Mouse (Mus musculus): ENCODE data around the gene Trhr2. TPM values are rescaled to one million over a fixed set of nuclear protein-coding genes. Genes with fewer than 3 reads are reported as not detected.

Trhr2 gene
- polyA plus RNA-seq (2015; fragmentation: Nextera tagmentation; extraction: Ambion mirVana): not detected in 2 replicates

GRCm38 (mm10) chr8:122360696-122361416 is at the start of gene Trhr2:
Gene Trhr2 (minus strand): TSS chr8:122360746.
- WGBS: 68% methylated on average over 7 of the region's 7 CpGs
- no peaks in the 10 kb centered on the region for H3K36me3 ChIP-seq
- H3K4me2 ChIP-seq: no peak within 1 kb of the TSS
- no peaks in the 10 kb centered on the region for H3K4me1 ChIP-seq
- no peak within 1 kb of the TSS for H3K27ac ChIP-seq (replicated peaks)
- ATAC-seq (ENCODE audit: extremely low read depth, insufficient number of reproducible peaks, low FRiP score, low TSS enrichment): no peak
- peaks cover 57% of the 10 kb centered on the region for H3K27me3 ChIP-seq (replicated peaks)
- no peak within 1 kb of the TSS for H3K9ac ChIP-seq
- H3K9me3 ChIP-seq: no peaks in the 10 kb centered on the region
- no peak within 1 kb of the TSS for H3K4me3 ChIP-seq

GRCm38 (mm10) chr8:122407678-122408077 is 47.1 kb upstream of the Trhr2 start:
- H3K4me2 ChIP-seq: no peak overlapping the region
- H3K36me3 ChIP-seq: peaks cover 99% of the 10 kb centered on the region
- ATAC-seq (ENCODE audit: extremely low read depth, insufficient number of reproducible peaks, low FRiP score, low TSS enrichment): no peak
- no peaks in the 10 kb centered on the region for H3K27me3 ChIP-seq (replicated peaks)
- WGBS: 87% methylated on average over 7 of the region's 7 CpGs
- H3K4me3 ChIP-seq: no peak overlapping the region
- H3K4me1 ChIP-seq: peaks cover 8% of the 10 kb centered on the region
- H3K9me3 ChIP-seq: no peaks in the 10 kb centered on the region
- no peak overlapping the region for H3K9ac ChIP-seq
- no peak overlapping the region for H3K27ac ChIP-seq (replicated peaks)

GRCm38 (mm10) chr8:122405146-122405805 is 44.7 kb upstream of the Trhr2 start:
- Histone ChIP-seq H3K27ac (replicated peaks) (peak overlapping the region; percentile 33; the same call in 1 of the 2 replicates), H3K9me3 (no peaks in the 10 kb centered on the region), H3K36me3 (peaks cover 99% of the 10 kb centered on the region), H3K9ac (no peak overlapping the region), H3K27me3 (replicated peaks) (no peaks in the 10 kb centered on the region), H3K4me2 (no peak overlapping the region), H3K4me1 (peaks cover 8% of the 10 kb centered on the region), H3K4me3 (no peak overlapping the region)
- ATAC-seq (ENCODE audit: extremely low read depth, insufficient number of reproducible peaks, low FRiP score, low TSS enrichment): no peak
- WGBS: 51% methylated on average over 9 of the region's 9 CpGs

GRCm38 (mm10) chr8:122398186-122398585 is 37.6 kb upstream of the Trhr2 start:
- no peak overlapping the region for H3K4me3 ChIP-seq
- ATAC-seq (ENCODE audit: extremely low read depth, insufficient number of reproducible peaks, low FRiP score, low TSS enrichment): no peak; the same call in 1 of the 2 replicates
- H3K27me3 ChIP-seq (replicated peaks): no peaks in the 10 kb centered on the region
- H3K36me3 ChIP-seq: peaks cover 96% of the 10 kb centered on the region
- no peaks in the 10 kb centered on the region for H3K9me3 ChIP-seq
- WGBS: 89% methylated on average over 9 of the region's 9 CpGs
- no peak overlapping the region for H3K27ac ChIP-seq (replicated peaks)
- no peak overlapping the region for H3K4me2 ChIP-seq
- no peak overlapping the region for H3K9ac ChIP-seq
- H3K4me1 ChIP-seq: no peaks in the 10 kb centered on the region

- H3K27me3 ChIP-seq (replicated peaks): no peaks in the 10 kb centered on the region
- H3K9ac ChIP-seq: no peak overlapping the region
- H3K4me3 ChIP-seq: no peak overlapping the region
- H3K9me3 ChIP-seq: no peaks in the 10 kb centered on the region
- no peaks in the 10 kb centered on the region for H3K4me1 ChIP-seq
- ATAC-seq (ENCODE audit: extremely low read depth, insufficient number of reproducible peaks, low FRiP score, low TSS enrichment): no peak
- peaks cover 94% of the 10 kb centered on the region for H3K36me3 ChIP-seq
- 83% methylated on average over 6 of the region's 6 CpGs for WGBS
- H3K4me2 ChIP-seq: no peak overlapping the region
- no peak overlapping the region for H3K27ac ChIP-seq (replicated peaks)
These were observed 34.7 kb upstream of the Trhr2 start for GRCm38 (mm10) chr8:122395291-122395690.

GRCm38 (mm10) chr8:122393717-122394116 is 33.2 kb upstream of the Trhr2 start:
- H3K4me2 ChIP-seq: no peak overlapping the region
- H3K9ac ChIP-seq: no peak overlapping the region
- peaks cover 93% of the 10 kb centered on the region for H3K36me3 ChIP-seq
- no peak overlapping the region for H3K27ac ChIP-seq (replicated peaks)
- no peaks in the 10 kb centered on the region for H3K4me1 ChIP-seq
- no peaks in the 10 kb centered on the region for H3K27me3 ChIP-seq (replicated peaks)
- no peak for ATAC-seq (ENCODE audit: extremely low read depth, insufficient number of reproducible peaks, low FRiP score, low TSS enrichment)
- no peak overlapping the region for H3K4me3 ChIP-seq
- peaks cover 4% of the 10 kb centered on the region; the same call in 1 of the 2 replicates for H3K9me3 ChIP-seq

GRCm38 (mm10) chr8:122390758-122391157 is 30.2 kb upstream of the Trhr2 start:
- Histone ChIP-seq H3K27me3 (replicated peaks) (no peaks in the 10 kb centered on the region), H3K27ac (replicated peaks) (no peak overlapping the region), H3K4me3 (no peak overlapping the region), H3K36me3 (peaks cover 97% of the 10 kb centered on the region), H3K9me3 (peaks cover 4% of the 10 kb centered on the region; the same call in 1 of the 2 replicates), H3K9ac (no peak overlapping the region), H3K4me2 (no peak overlapping the region), H3K4me1 (no peaks in the 10 kb centered on the region)
- ATAC-seq (ENCODE audit: extremely low read depth, insufficient number of reproducible peaks, low FRiP score, low TSS enrichment): no peak
- 86% methylated on average over 3 of the region's 3 CpGs for WGBS

GRCm38 (mm10) chr8:122389357-122389756 is 28.8 kb upstream of the Trhr2 start:
- no peaks in the 10 kb centered on the region for H3K27me3 ChIP-seq (replicated peaks)
- no peaks in the 10 kb centered on the region for H3K4me1 ChIP-seq
- no peak overlapping the region for H3K4me2 ChIP-seq
- no peak overlapping the region for H3K9ac ChIP-seq
- no peak overlapping the region for H3K4me3 ChIP-seq
- 88% methylated on average over 3 of the region's 3 CpGs for WGBS
- H3K36me3 ChIP-seq: peaks cover 97% of the 10 kb centered on the region
- ATAC-seq (ENCODE audit: extremely low read depth, insufficient number of reproducible peaks, low FRiP score, low TSS enrichment): no peak
- peaks cover 4% of the 10 kb centered on the region; the same call in 1 of the 2 replicates for H3K9me3 ChIP-seq
- no peak overlapping the region for H3K27ac ChIP-seq (replicated peaks)

GRCm38 (mm10) chr8:122383039-122383438 is 22.5 kb upstream of the Trhr2 start:
- Histone ChIP-seq H3K9me3 (no peaks in the 10 kb centered on the region), H3K4me1 (peaks cover 10% of the 10 kb centered on the region), H3K27ac (replicated peaks) (no peak overlapping the region), H3K9ac (no peak overlapping the region), H3K4me3 (no peak overlapping the region), H3K36me3 (peaks cover 85% of the 10 kb centered on the region), H3K4me2 (no peak overlapping the region), H3K27me3 (replicated peaks) (no peaks in the 10 kb centered on the region)
- ATAC-seq (ENCODE audit: extremely low read depth, insufficient number of reproducible peaks, low FRiP score, low TSS enrichment): no peak; the same call in 1 of the 2 replicates
- 85% methylated on average over 4 of the region's 4 CpGs for WGBS

- no peaks in the 10 kb centered on the region for H3K27me3 ChIP-seq (replicated peaks)
- peak within 1 kb of the TSS; percentile 94 for H3K27ac ChIP-seq (replicated peaks)
- H3K4me3 ChIP-seq: peak within 1 kb of the TSS; percentile 95
- peak within 1 kb of the TSS; percentile 93 for H3K4me2 ChIP-seq
- H3K9ac ChIP-seq: peak within 1 kb of the TSS; percentile 95
- H3K36me3 ChIP-seq: peaks cover 32% of the 10 kb centered on the region
- H3K9me3 ChIP-seq: no peaks in the 10 kb centered on the region
- ATAC-seq (ENCODE audit: extremely low read depth, insufficient number of reproducible peaks, low FRiP score, low TSS enrichment): peak; percentile 93
- under 1% methylated on average over 101 of the region's 107 CpGs for WGBS
- H3K4me1 ChIP-seq: peaks cover 28% of the 10 kb centered on the region
These were observed 16.1 kb upstream of the Trhr2 start, which contains the start of gene Zc3h18 for GRCm38 (mm10) chr8:122376365-122377231. Gene Zc3h18 (plus strand): TSS chr8:122376609.

- ATAC-seq (ENCODE audit: extremely low read depth, insufficient number of reproducible peaks, low FRiP score, low TSS enrichment): no peak
- H3K9ac ChIP-seq: peak overlapping the region; percentile 74
These were observed 15.3 kb upstream of the Trhr2 start for GRCm38 (mm10) chr8:122375751-122376364.

More at GRCm38 (mm10) chr8:122375751-122376364, 15.3 kb upstream of the Trhr2 start:
- Histone ChIP-seq H3K4me2 (peak overlapping the region; percentile 93), H3K4me3 (peak overlapping the region; percentile 95), H3K36me3 (peaks cover 28% of the 10 kb centered on the region), H3K9me3 (no peaks in the 10 kb centered on the region), H3K27me3 (replicated peaks) (no peaks in the 10 kb centered on the region), H3K27ac (replicated peaks) (peak overlapping the region; percentile 94), H3K4me1 (peaks cover 25% of the 10 kb centered on the region)
- 23% methylated on average over 13 of the region's 13 CpGs for WGBS

Measured in heart, embryonic 13.5 days (tissue).